Mouse (Mus musculus) hindbrain, embryonic 10.5 days (tissue): ENCODE measurements at regions not wholly inside any gene's neighbourhood (a gene's known extent, or its start where the extent isn't known, plus 50 kb on each side); places are given as distances from the start of the nearest gene placed in this dataset.

Experiments used
- DNase-seq: peaks from one replicate; pipeline ENCODE4 v3.0.0-alpha.2; 2017; ENCODE audit warnings: low spot score
- H3K27ac ChIP-seq: fragments of 300-500 bp; sonication (generic); 2 replicates; pipeline ENCODE4 v1.5.1; 2016; ENCODE audit warnings: mild to moderate bottlenecking, moderate library complexity
- H3K27me3 ChIP-seq: fragments of 300-500 bp; sonication (generic); 2 replicates; pipeline ENCODE4 v1.6.1; 2016; ENCODE audit warnings: mild to moderate bottlenecking; ENCODE audit not compliant: poor library complexity, insufficient read depth, severe bottlenecking
- H3K36me3 ChIP-seq: fragments of 300-500 bp; sonication (generic); 2 replicates; pipeline ENCODE4 v1.6.1; 2016; ENCODE audit warnings: mild to moderate bottlenecking, moderate library complexity
- H3K4me1 ChIP-seq: fragments of 300-500 bp; sonication (generic); replicated peaks from 2 replicates; pipeline ENCODE4 v1.6.1; 2016; ENCODE audit warnings: mild to moderate bottlenecking
- H3K4me3 ChIP-seq: fragments of 300-500 bp; sonication (generic); 2 replicates; pipeline ENCODE4 v1.5.1; 2016; ENCODE audit warnings: mild to moderate bottlenecking, moderate library complexity
- H3K9me3 ChIP-seq: fragments of 300-500 bp; sonication (generic); 2 replicates; pipeline ENCODE4 v1.6.1; 2016; ENCODE audit warnings: mild to moderate bottlenecking, moderate library complexity
- WGBS: fragments of 180-500 bp; shearing (Covaris S2); methylation state at CpG from one replicate; pipeline ENCODE4 v1.1.7; 2016; 5-methylcytosine and 5-hydroxymethylcytosine counted together

GRCm38 (mm10) chr10:3630763-3631223 is 90.8 kb downstream of the Iyd start:
- no peaks in the 10 kb centered on the region for H3K36me3 ChIP-seq
- H3K27ac ChIP-seq, result no peak overlapping the region
- no peaks in the 10 kb centered on the region for H3K9me3 ChIP-seq
- H3K27me3 ChIP-seq, result no peaks in the 10 kb centered on the region
- H3K4me3 ChIP-seq, result no peak overlapping the region
- peaks cover 10% of the 10 kb centered on the region for H3K4me1 ChIP-seq
- peak; percentile 10 for DNase-seq
- 44% methylated on average over 5 of the region's 5 CpGs for WGBS

DNA sequence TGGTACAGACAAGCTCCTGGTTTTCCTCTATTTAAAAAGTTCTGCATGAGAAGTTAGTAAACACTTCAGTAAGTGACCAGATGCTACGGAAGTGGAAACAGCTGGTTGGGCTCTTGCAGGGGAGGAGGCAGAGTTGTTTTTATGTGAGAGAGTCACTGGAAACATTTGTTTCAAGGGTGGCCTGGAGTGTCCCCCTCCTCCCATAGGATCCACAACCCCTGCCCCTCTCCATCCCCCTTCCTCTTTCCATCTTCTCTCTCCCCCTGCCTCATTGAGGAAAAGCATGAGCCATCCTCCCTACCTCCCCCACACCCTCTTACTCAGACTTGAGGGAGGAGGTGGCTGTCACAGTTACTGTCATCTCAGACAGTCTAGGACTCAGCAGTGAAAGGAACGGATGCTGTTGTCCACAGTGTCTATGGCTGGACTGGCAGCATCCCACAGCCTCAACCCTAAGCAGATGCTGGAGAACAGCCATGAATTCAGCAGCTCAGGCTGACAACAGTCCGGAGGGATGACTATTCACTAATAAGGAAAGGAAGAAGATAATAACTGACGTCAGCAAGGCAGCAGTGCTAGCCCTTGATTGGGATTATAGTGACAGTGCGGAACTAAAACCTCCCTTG is 93.9 kb downstream of the Iyd start:
- Histone ChIP-seq H3K36me3 (no peaks in the 10 kb centered on the region), H3K27ac (0 out of 2 replicates have a peak overlapping the region, but pooled peaks have one; percentile 16), H3K9me3 (no peaks in the 10 kb centered on the region), H3K27me3 (no peaks in the 10 kb centered on the region), H3K4me1 (peaks cover 10% of the 10 kb centered on the region), H3K4me3 (no peak overlapping the region)
- DNase-seq, result no peak
- WGBS, result 64% methylated on average over 5 of the region's 5 CpGs

GRCm38 (mm10) chr10:3644111-3644510 is 96.1 kb upstream of the Plekhg1 start:
- H3K4me1 ChIP-seq, result no peaks in the 10 kb centered on the region
- DNase-seq, result no peak
- no peak overlapping the region for H3K4me3 ChIP-seq
- no peaks in the 10 kb centered on the region for H3K9me3 ChIP-seq
- no peaks in the 10 kb centered on the region for H3K36me3 ChIP-seq
- no peaks in the 10 kb centered on the region for H3K27me3 ChIP-seq
- WGBS, result 64% methylated on average over 5 of the region's 5 CpGs
- no peak overlapping the region for H3K27ac ChIP-seq

DNA sequence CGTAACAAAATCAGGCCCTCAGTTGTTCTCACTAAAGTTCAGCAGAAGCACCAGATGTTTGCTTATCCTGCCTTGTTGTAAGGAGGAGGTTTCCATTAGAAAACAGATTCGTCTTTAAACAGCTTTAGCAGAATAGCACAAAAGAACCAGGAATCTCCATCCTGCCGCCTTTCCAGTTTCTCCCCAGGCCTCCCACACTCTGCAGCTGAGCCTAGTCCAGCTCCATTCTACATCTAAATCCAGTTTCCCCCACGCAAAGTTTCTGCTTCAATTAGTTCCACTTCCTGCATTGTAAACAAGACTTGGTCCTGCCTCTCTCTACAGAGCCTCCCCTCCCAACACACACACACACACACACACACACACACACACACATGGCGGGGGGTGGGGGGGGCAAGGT is 95.1 kb upstream of the Plekhg1 start:
- H3K9me3 ChIP-seq, result no peaks in the 10 kb centered on the region
- no peak overlapping the region for H3K27ac ChIP-seq
- no peak for DNase-seq
- no peaks in the 10 kb centered on the region for H3K4me1 ChIP-seq
- H3K36me3 ChIP-seq, result no peaks in the 10 kb centered on the region
- no peaks in the 10 kb centered on the region for H3K27me3 ChIP-seq
- no peak overlapping the region for H3K4me3 ChIP-seq
- 56% methylated on average over 5 of the region's 5 CpGs for WGBS

- H3K4me1 ChIP-seq, result no peaks in the 10 kb centered on the region
- DNase-seq, result no peak
- H3K9me3 ChIP-seq, result no peaks in the 10 kb centered on the region
- no peak overlapping the region for H3K4me3 ChIP-seq
- WGBS, result 73% methylated on average over 6 of the region's 6 CpGs
- no peaks in the 10 kb centered on the region for H3K27me3 ChIP-seq
- no peak overlapping the region for H3K27ac ChIP-seq
- H3K36me3 ChIP-seq, result no peaks in the 10 kb centered on the region
Measured at GRCm38 (mm10) chr10:3646151-3646910, 93.8 kb upstream of the Plekhg1 start.

- DNase-seq, result no peak
- no peak overlapping the region for H3K27ac ChIP-seq
Measured at GRCm38 (mm10) chr10:3647811-3648731, 92.1 kb upstream of the Plekhg1 start.

GRCm38 (mm10) chr10:3649983-3650382 is 90.2 kb upstream of the Plekhg1 start:
- no peak overlapping the region for H3K27ac ChIP-seq
- no peaks in the 10 kb centered on the region for H3K36me3 ChIP-seq
- no peak overlapping the region for H3K4me3 ChIP-seq
- DNase-seq, result no peak
- H3K4me1 ChIP-seq, result no peaks in the 10 kb centered on the region
- H3K27me3 ChIP-seq, result no peaks in the 10 kb centered on the region
- H3K9me3 ChIP-seq, result no peaks in the 10 kb centered on the region
- 85% methylated on average over 1 of the region's 1 CpGs for WGBS

More at GRCm38 (mm10) chr10:3647811-3648731, 92.1 kb upstream of the Plekhg1 start:
- Histone ChIP-seq H3K27me3 (no peaks in the 10 kb centered on the region), H3K4me3 (no peak overlapping the region), H3K36me3 (no peaks in the 10 kb centered on the region), H3K4me1 (no peaks in the 10 kb centered on the region), H3K9me3 (no peaks in the 10 kb centered on the region)
- WGBS, result 76% methylated on average over 7 of the region's 7 CpGs

GRCm38 (mm10) chr10:3650561-3650960 is 89.6 kb upstream of the Plekhg1 start:
- H3K27ac ChIP-seq, result no peak overlapping the region
- WGBS, result 81% methylated on average over 6 of the region's 6 CpGs
- DNase-seq, result no peak
- no peaks in the 10 kb centered on the region for H3K9me3 ChIP-seq
- no peaks in the 10 kb centered on the region for H3K27me3 ChIP-seq
- no peaks in the 10 kb centered on the region for H3K4me1 ChIP-seq
- H3K4me3 ChIP-seq, result no peak overlapping the region
- H3K36me3 ChIP-seq, result no peaks in the 10 kb centered on the region

GRCm38 (mm10) chr10:3652522-3652921 is 87.6 kb upstream of the Plekhg1 start:
- Histone ChIP-seq H3K36me3 (no peaks in the 10 kb centered on the region), H3K4me1 (no peaks in the 10 kb centered on the region), H3K27ac (no peak overlapping the region), H3K9me3 (no peaks in the 10 kb centered on the region), H3K27me3 (no peaks in the 10 kb centered on the region), H3K4me3 (no peak overlapping the region)
- no peak for DNase-seq
- 88% methylated on average over 3 of the region's 3 CpGs for WGBS

- no peak for DNase-seq
- H3K9me3 ChIP-seq, result no peaks in the 10 kb centered on the region
- no peaks in the 10 kb centered on the region for H3K36me3 ChIP-seq
- H3K27me3 ChIP-seq, result no peaks in the 10 kb centered on the region
- H3K27ac ChIP-seq, result no peak overlapping the region
- H3K4me1 ChIP-seq, result no peaks in the 10 kb centered on the region
- 90% methylated on average over 3 of the region's 3 CpGs for WGBS
- H3K4me3 ChIP-seq, result no peak overlapping the region
Measured at GRCm38 (mm10) chr10:3656081-3656480, 84.1 kb upstream of the Plekhg1 start.

GRCm38 (mm10) chr10:3662156-3662555 is 78.0 kb upstream of the Plekhg1 start:
- Histone ChIP-seq H3K27ac (no peak overlapping the region), H3K27me3 (no peaks in the 10 kb centered on the region), H3K4me1 (no peaks in the 10 kb centered on the region), H3K36me3 (no peaks in the 10 kb centered on the region), H3K4me3 (no peak overlapping the region), H3K9me3 (no peaks in the 10 kb centered on the region)
- DNase-seq, result no peak
- 86% methylated on average over 2 of the region's 2 CpGs for WGBS

- H3K36me3 ChIP-seq, result no peaks in the 10 kb centered on the region
- no peak for DNase-seq
- WGBS, result 86% methylated on average over 1 of the region's 1 CpGs
- H3K27me3 ChIP-seq, result no peaks in the 10 kb centered on the region
- H3K27ac ChIP-seq, result no peak overlapping the region
- no peaks in the 10 kb centered on the region for H3K9me3 ChIP-seq
- H3K4me1 ChIP-seq, result no peaks in the 10 kb centered on the region
- no peak overlapping the region for H3K4me3 ChIP-seq
Measured at GRCm38 (mm10) chr10:3662571-3662970, 77.6 kb upstream of the Plekhg1 start.

GRCm38 (mm10) chr10:3663296-3663695 is 76.9 kb upstream of the Plekhg1 start:
- no peaks in the 10 kb centered on the region for H3K27me3 ChIP-seq
- H3K4me3 ChIP-seq, result no peak overlapping the region
- H3K4me1 ChIP-seq, result no peaks in the 10 kb centered on the region
- no peaks in the 10 kb centered on the region for H3K9me3 ChIP-seq
- H3K36me3 ChIP-seq, result no peaks in the 10 kb centered on the region
- no peak overlapping the region for H3K27ac ChIP-seq
- DNase-seq, result no peak
